Mouse (Mus musculus) frontal cortex, postnatal 10 days (tissue): ENCODE measurements around the gene Tspoap1.

ENCODE experiments used
- DNase-seq, 2 experiments: peaks; one replicate each; pipeline ENCODE4 v3.0.0; 2022; ENCODE audit warnings: low spot score in 2 of 2, mixed read lengths in 1 of 2

The Tspoap1 gene

GRCm38 (mm10) chr11:87760301-87761081, at the start of gene Tspoap1:
Tspoap1 (plus strand) TSS chr11:87760541.
- peak; percentile 74 to 77 for DNase-seq

- DNase-seq, result no peak
These were observed 48.2 kb upstream of the Tspoap1 start for GRCm38 (mm10) chr11:87712188-87712587.

DNA sequence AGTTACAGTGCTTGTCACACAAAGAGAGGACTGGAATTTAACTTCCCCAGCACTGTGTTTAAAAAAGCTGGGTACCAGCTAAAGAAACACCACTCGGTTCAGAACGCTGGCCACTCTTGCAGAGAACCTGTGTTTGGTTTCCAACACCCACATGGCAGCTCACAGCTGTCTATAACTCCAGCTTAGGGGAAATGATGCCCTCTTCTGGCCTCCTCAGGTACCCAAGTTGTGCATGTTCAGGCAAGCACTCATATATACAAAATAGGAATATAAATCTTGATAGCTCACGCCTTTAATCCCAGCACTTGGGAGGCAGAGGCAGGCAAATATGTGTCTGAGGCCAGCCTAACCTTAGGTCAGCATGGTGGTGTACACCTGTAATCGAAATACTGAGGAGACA, 44.3 kb upstream of the Tspoap1 start:
- no peak for DNase-seq

DNA sequence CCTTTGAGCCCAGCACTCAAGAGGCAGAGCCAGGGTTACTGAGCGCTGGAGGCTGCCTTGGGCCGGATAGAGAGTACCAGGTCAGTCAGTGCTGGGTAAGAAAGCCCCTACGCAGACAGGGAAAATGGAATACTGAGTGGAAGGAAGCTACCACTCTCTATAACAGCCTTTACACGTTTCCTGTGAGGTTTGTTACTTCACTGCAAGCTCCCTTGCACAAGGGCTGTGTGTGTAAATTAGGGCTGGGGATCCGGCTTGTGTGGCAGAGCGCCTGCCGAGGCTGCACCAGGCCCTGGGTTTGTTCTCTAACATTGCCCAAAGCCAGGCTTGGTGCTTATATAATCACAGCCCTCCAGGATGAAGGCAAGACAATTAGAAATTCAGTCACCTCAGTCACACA, 40.8 kb upstream of the Tspoap1 start:
- no peak for DNase-seq

DNA sequence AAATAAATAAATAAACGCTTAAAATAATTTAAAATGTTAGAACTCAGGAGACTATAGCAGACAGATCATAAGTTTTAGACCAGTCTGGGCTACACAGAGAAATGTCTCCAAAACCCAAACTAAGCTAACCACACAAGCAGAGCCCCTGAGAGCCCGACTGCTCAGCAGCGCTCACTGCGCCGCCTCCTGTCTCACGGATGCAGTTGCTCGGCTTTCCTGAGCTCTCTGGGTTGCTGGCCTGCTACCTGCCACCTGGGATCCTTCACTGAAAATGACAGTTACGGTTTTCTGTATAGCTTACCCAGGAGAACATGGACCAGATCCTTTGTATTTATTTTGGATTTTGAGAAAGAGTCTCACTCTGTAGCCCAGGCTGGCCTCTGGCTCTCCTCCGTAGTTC, 40.0 kb upstream of the Tspoap1 start:
- DNase-seq, result no peak

DNA sequence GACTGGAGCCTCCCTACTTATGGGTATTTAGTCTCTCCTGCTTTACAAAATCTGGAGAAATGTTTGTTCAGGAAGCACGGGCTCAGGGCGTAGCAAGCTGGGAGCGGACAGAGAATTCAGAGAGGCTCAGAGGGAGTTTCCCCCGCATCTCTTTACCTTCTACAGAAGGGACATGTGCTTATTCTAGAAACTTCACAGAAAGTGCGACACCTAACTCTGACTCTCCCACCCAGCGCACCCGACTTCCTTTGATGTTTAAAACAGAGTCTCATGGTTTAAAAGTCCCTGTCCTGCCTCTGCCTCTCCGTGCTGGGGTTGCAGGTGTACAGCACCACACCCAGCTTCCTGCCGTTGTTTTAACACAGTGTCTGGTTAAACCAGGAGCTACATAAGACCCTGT, 39.5 kb upstream of the Tspoap1 start:
- no peak for DNase-seq

DNA sequence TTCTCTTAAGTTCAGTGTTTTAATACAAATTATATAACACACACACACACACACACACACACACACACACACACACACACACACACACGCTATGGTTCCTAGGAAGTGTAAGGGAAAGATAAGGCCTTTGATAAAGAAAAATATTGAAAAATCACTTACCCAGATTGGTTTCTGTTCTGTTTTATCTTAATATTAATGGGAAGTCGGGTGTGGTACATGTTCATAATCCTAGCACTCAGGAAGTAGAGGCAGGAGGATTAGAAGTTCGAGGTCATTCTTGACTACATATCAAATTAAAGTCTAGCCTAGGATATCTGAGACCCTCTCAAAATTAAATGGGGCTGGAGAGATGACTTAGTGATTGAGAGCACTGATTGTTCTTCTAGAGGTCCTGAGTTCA, 38.2 kb upstream of the Tspoap1 start:
- no peak for DNase-seq

GRCm38 (mm10) chr11:87722891-87723290, 37.5 kb upstream of the Tspoap1 start:
- no peak for DNase-seq

- DNase-seq, result no peak
These were observed 34.8 kb upstream of the Tspoap1 start for GRCm38 (mm10) chr11:87725515-87725914.

- no peak for DNase-seq
These were observed 34.3 kb upstream of the Tspoap1 start for GRCm38 (mm10) chr11:87725964-87726562.

DNA sequence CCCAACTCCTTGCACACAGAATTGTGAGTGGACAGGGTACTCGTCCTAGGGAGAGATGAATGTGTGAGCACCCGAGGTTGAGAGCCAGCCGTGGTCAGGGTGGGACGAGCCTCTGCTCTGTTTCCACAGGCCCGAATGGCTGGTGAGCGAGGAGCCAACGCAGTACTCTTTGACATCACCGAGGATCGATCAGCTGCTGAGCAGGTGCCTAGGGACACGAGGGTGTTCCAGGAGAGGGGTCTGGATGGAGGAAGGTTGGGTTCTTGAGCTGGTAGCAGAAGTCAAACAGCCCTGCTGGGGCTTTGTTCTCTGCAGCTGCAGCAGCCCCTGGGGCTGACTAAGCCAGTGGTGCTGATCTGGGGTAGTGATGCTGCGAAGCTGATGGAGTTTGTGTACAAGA, 33.3 kb upstream of the Tspoap1 start:
- no peak for DNase-seq

GRCm38 (mm10) chr11:87727471-87727870, 32.9 kb upstream of the Tspoap1 start:
- DNase-seq, result no peak

DNA sequence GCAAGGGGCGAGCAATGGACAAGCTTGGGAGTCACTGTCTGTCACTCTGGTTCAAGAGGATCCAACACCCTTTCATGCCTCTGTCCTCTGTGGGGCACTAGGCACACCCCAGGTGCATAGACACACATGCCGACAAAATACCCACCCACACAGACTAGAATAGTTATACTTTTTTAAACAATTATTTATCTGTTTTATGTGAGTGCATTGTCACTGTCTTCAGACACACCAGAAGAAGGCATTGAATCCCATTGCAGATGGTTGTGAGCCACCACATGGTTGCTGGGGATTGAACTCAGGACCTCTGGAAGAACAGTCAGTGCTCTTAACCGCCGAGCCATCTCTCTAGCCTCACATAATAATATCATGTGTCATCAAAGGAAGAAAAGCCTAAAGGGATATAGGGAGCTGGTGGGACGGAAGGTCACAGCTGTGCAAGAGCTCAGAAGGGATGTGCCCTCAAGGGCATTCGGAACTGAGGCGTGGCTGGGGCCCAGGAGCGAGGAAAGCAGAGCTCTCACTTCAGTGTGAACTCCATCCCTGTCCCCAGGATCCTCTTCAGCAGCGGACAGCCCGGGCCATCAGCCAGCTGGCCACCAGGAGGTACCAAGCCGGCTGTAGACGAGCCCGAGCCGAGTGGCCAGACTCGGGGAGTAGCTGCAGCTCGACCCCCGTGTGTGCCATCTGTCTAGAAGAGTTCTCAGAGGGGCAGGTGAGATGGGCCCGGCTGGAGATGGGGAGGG, 31.3 kb upstream of the Tspoap1 start:
- DNase-seq, result no peak

GRCm38 (mm10) chr11:87729593-87730185, 30.7 kb upstream of the Tspoap1 start:
- DNase-seq, result no peak

- no peak for DNase-seq
These were observed 29.6 kb upstream of the Tspoap1 start for GRCm38 (mm10) chr11:87730652-87731310.

- DNase-seq, result no peak
These were observed 26.0 kb upstream of the Tspoap1 start for GRCm38 (mm10) chr11:87734346-87734745.

GRCm38 (mm10) chr11:87735691-87736090, 24.6 kb upstream of the Tspoap1 start:
- no peak for DNase-seq

DNA sequence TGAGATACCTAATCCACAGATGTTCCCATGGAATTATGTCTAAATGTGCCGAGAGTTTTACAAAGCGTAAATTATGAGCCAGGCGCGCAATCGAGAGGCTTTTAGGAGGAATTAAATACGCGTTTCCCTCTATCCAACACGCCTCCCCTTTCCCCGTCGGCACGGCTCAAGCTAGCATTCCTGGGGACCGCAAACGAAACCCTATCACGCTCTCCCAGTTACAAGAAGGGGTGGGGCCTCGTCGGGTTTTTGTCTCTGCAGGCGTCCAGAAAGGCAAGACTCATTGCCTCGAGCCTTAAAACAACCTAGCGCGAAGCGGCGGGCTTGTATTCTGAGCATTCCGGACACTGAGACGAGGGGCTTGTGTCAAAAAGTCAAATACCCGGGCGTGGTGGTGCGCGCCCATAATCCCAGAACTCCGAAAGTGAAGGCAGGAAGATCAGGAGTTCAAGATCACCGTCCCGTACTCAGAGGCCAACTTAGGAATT, 23.6 kb upstream of the Tspoap1 start:
- DNase-seq, result peak; percentile 28 to 42

GRCm38 (mm10) chr11:87737175-87737740, 23.1 kb upstream of the Tspoap1 start, which contains the start of gene Supt4a:
Supt4a (plus strand) TSS chr11:87737552.
- peak; percentile 85 to 93 for DNase-seq

DNA sequence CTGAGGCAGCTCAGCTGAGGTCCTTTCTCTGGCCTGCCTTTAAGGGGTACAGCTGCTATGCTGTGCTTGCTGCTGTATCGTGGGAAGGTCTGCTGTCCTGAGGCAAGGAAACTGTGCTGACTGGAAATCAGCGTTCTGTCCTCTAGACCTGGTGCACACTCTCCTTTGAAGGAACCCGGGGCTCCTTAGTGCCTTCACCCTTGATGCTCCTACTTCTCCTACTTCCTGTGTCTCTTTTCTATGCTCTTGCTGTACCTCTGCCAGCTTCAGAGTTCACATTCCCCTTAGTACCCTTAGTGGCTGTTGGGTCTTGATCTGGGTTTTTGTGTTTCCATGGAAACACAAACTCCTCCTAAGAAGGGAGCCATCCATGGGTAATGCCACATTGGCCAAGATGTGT, 16.6 kb upstream of the Tspoap1 start:
- no peak for DNase-seq

DNA sequence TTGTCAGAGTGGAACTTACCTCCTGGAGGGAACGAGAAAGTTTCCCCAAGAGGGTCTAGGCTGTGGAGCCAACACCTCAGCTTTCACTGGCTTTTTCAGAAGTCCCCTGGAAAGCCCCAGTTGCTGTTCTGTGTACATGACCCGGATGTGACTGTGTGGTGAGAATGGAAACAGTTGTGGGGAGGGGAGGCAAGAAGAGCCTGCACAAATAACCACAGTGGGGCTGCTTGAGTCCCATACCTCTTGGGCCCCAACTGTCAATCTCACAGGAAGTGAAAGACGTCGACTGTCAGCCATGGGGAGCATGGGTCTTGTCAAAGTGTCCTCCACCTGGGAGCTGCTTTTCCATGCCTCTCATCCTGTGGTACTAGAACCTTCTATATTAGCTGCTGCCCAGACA, 15.4 kb upstream of the Tspoap1 start:
- no peak for DNase-seq
